Mouse (Mus musculus): Measurements from ENCODE around the gene Prr11. TPM values are rescaled to one million over a fixed set of nuclear protein-coding genes. Genes with fewer than 3 reads are reported as not detected.
"Not testable (repeated sequence)": the region's sequence is repeated elsewhere in the genome, so short reads cannot be mapped to it uniquely, and the experiment has no call there.

The Prr11 gene
- polyA plus RNA-seq, 1 experiment from 2014 or later, result 12.3 TPM

GRCm38 (mm10) chr11:87087142-87087541, 21.4 kb downstream of the Prr11 start:
- peaks cover 51% of the 10 kb centered on the region for H3K36me3 ChIP-seq

GRCm38 (mm10) chr11:87086290-87086984, 22.1 kb downstream of the Prr11 start, which contains the start of gene Smg8:
TSS of gene Smg8 (minus strand) at chr11:87086774.
- WGBS, result under 1% methylated on average over 43 of the region's 43 CpGs
- peak within 1 kb of the TSS; percentile 81 for H3K27ac ChIP-seq

More at GRCm38 (mm10) chr11:87087142-87087541, 21.4 kb downstream of the Prr11 start:
- H3K9ac ChIP-seq, result peak overlapping the region; percentile 92; the same call in 1 of the 2 replicates
- peak overlapping the region; percentile 84 for H3K4me2 ChIP-seq
- H3K9me3 ChIP-seq (replicated peaks), result no peaks in the 10 kb centered on the region
- H3K27me3 ChIP-seq, result no peaks in the 10 kb centered on the region
- no peak for ATAC-seq (replicated peaks; ENCODE audit: low FRiP score)
- H3K4me1 ChIP-seq, result peaks cover 33% of the 10 kb centered on the region
- H3K27ac ChIP-seq, result no peak overlapping the region
- H3K4me3 ChIP-seq (replicated peaks), result peak overlapping the region; percentile 98
- WGBS, result 63% methylated on average over 2 of the region's 2 CpGs

GRCm38 (mm10) chr11:87085461-87085860, 23.0 kb downstream of the Prr11 start:
- no peak overlapping the region for H3K9ac ChIP-seq
- peaks cover 33% of the 10 kb centered on the region for H3K4me1 ChIP-seq
- H3K4me2 ChIP-seq, result peak overlapping the region; percentile 84
- peak overlapping the region; percentile 98 for H3K4me3 ChIP-seq (replicated peaks)
- no peaks in the 10 kb centered on the region for H3K9me3 ChIP-seq (replicated peaks)
- H3K27ac ChIP-seq, result no peak overlapping the region
- ATAC-seq (replicated peaks; ENCODE audit: low FRiP score), result no peak
- no peaks in the 10 kb centered on the region for H3K27me3 ChIP-seq
- H3K36me3 ChIP-seq, result peaks cover 51% of the 10 kb centered on the region
- 86% methylated on average over 13 of the region's 13 CpGs for WGBS

More at GRCm38 (mm10) chr11:87086290-87086984, 22.1 kb downstream of the Prr11 start, which contains the start of gene Smg8:
- peak within 1 kb of the TSS; percentile 98 for H3K4me3 ChIP-seq (replicated peaks)
- H3K4me2 ChIP-seq, result peak within 1 kb of the TSS; percentile 84
- H3K9me3 ChIP-seq (replicated peaks), result no peaks in the 10 kb centered on the region
- ATAC-seq (replicated peaks; ENCODE audit: low FRiP score), result peak; percentile 91
- peaks cover 51% of the 10 kb centered on the region for H3K36me3 ChIP-seq
- H3K9ac ChIP-seq, result peak within 1 kb of the TSS; percentile 92
- no peaks in the 10 kb centered on the region for H3K27me3 ChIP-seq
- H3K4me1 ChIP-seq, result peaks cover 33% of the 10 kb centered on the region

- Histone ChIP-seq H3K27me3 (no peaks in the 10 kb centered on the region), H3K9me3 (replicated peaks) (no peaks in the 10 kb centered on the region), H3K4me1 (peaks cover 33% of the 10 kb centered on the region), H3K27ac (no peak overlapping the region), H3K9ac (no peak overlapping the region), H3K4me3 (replicated peaks) (no peak overlapping the region), H3K36me3 (peaks cover 58% of the 10 kb centered on the region), H3K4me2 (no peak overlapping the region)
- ATAC-seq (replicated peaks; ENCODE audit: low FRiP score), result no peak
- 73% methylated on average over 1 of the region's 1 CpGs for WGBS
Observed at GRCm38 (mm10) chr11:87083712-87084111, 24.8 kb downstream of the Prr11 start.

GRCm38 (mm10) chr11:87073866-87074440, 34.6 kb downstream of the Prr11 start, which contains the start of gene Gdpd1:
TSS of gene Gdpd1 (minus strand) at chr11:87074062.
- Histone ChIP-seq H3K9ac (peak within 1 kb of the TSS; percentile 62), H3K4me3 (replicated peaks) (peak within 1 kb of the TSS; percentile 59), H3K4me1 (peaks cover 14% of the 10 kb centered on the region), H3K27ac (peak within 1 kb of the TSS; percentile 63), H3K4me2 (peak within 1 kb of the TSS; percentile 88), H3K36me3 (peaks cover 31% of the 10 kb centered on the region), H3K27me3 (no peaks in the 10 kb centered on the region), H3K9me3 (replicated peaks) (no peaks in the 10 kb centered on the region)
- under 1% methylated on average over 43 of the region's 43 CpGs for WGBS
- ATAC-seq (replicated peaks; ENCODE audit: low FRiP score), result peak; percentile 94

- Histone ChIP-seq H3K27ac (peak overlapping the region; percentile 63), H3K36me3 (peaks cover 25% of the 10 kb centered on the region), H3K4me1 (peaks cover 14% of the 10 kb centered on the region), H3K4me2 (peak overlapping the region; percentile 88), H3K27me3 (no peaks in the 10 kb centered on the region), H3K9ac (peak overlapping the region; percentile 62), H3K9me3 (replicated peaks) (no peaks in the 10 kb centered on the region), H3K4me3 (replicated peaks) (peak overlapping the region; percentile 59)
- peak; percentile 81 for ATAC-seq (replicated peaks; ENCODE audit: low FRiP score)
- WGBS, result 1% methylated on average over 24 of the region's 24 CpGs
Observed at GRCm38 (mm10) chr11:87073343-87073865, 35.1 kb downstream of the Prr11 start.

- Histone ChIP-seq H3K36me3 (0 out of 2 replicates have a peak, but pooled peaks cover 8% of the 10 kb centered on the region), H3K27ac (no peak overlapping the region), H3K4me2 (no peak overlapping the region), H3K9ac (no peak overlapping the region), H3K9me3 (replicated peaks) (no peaks in the 10 kb centered on the region), H3K27me3 (no peaks in the 10 kb centered on the region), H3K4me1 (no peaks in the 10 kb centered on the region), H3K4me3 (replicated peaks) (no peak overlapping the region)
- no peak for ATAC-seq (replicated peaks; ENCODE audit: low FRiP score)
- WGBS, result 79% methylated on average over 3 of the region's 3 CpGs
Observed at GRCm38 (mm10) chr11:87062087-87062486, 46.4 kb downstream of the Prr11 start.

- 97% methylated on average over 2 of the region's 2 CpGs for WGBS
- peaks cover 20% of the 10 kb centered on the region for H3K36me3 ChIP-seq
- H3K27ac ChIP-seq, result no peak overlapping the region
- no peak overlapping the region for H3K4me3 ChIP-seq (replicated peaks)
- no peak overlapping the region for H3K9ac ChIP-seq
- no peak overlapping the region for H3K4me2 ChIP-seq
- no peaks in the 10 kb centered on the region for H3K27me3 ChIP-seq
- ATAC-seq (replicated peaks; ENCODE audit: low FRiP score), result no peak
- no peaks in the 10 kb centered on the region for H3K4me1 ChIP-seq
- no peaks in the 10 kb centered on the region for H3K9me3 ChIP-seq (replicated peaks)
Observed at GRCm38 (mm10) chr11:87060410-87060809, 48.1 kb downstream of the Prr11 start.

- Histone ChIP-seq H3K9ac (no peak overlapping the region), H3K4me3 (replicated peaks) (no peak overlapping the region), H3K27me3 (no peaks in the 10 kb centered on the region), H3K27ac (no peak overlapping the region), H3K36me3 (peaks cover 29% of the 10 kb centered on the region), H3K4me1 (no peaks in the 10 kb centered on the region), H3K4me2 (no peak overlapping the region), H3K9me3 (replicated peaks) (no peaks in the 10 kb centered on the region)
- no peak for ATAC-seq (replicated peaks; ENCODE audit: low FRiP score)
- WGBS, result 78% methylated on average over 6 of the region's 6 CpGs
Observed at GRCm38 (mm10) chr11:87056286-87056685, 52.2 kb downstream of the Prr11 start.

GRCm38 (mm10) chr11:87048900-87049299, 59.6 kb downstream of the Prr11 start:
- H3K27ac ChIP-seq; H3K4me3 ChIP-seq (replicated peaks); H3K9me3 ChIP-seq (replicated peaks); H3K4me2 ChIP-seq; ATAC-seq (replicated peaks; ENCODE audit: low FRiP score); H3K4me1 ChIP-seq; H3K9ac ChIP-seq; H3K27me3 ChIP-seq: not testable (repeated sequence)
- 91% methylated on average over 7 of the region's 7 CpGs for WGBS
- H3K36me3 ChIP-seq, result peaks cover 18% of the 10 kb centered on the region

- H3K4me2 ChIP-seq, result no peak overlapping the region
- no peaks in the 10 kb centered on the region for H3K4me1 ChIP-seq
- WGBS, result 81% methylated on average over 5 of the region's 5 CpGs
- H3K9me3 ChIP-seq (replicated peaks), result no peaks in the 10 kb centered on the region
- no peak overlapping the region for H3K9ac ChIP-seq
- H3K36me3 ChIP-seq, result peaks cover 14% of the 10 kb centered on the region
- no peaks in the 10 kb centered on the region for H3K27me3 ChIP-seq
- no peak overlapping the region for H3K27ac ChIP-seq
- ATAC-seq (replicated peaks; ENCODE audit: low FRiP score), result no peak
- no peak overlapping the region for H3K4me3 ChIP-seq (replicated peaks)
Observed at GRCm38 (mm10) chr11:87046968-87047367, 61.5 kb downstream of the Prr11 start.

GRCm38 (mm10) chr11:87043052-87043451, 65.5 kb downstream of the Prr11 start:
- Histone ChIP-seq H3K36me3 (peaks cover 22% of the 10 kb centered on the region), H3K9ac (no peak overlapping the region), H3K4me1 (no peaks in the 10 kb centered on the region), H3K9me3 (replicated peaks) (no peaks in the 10 kb centered on the region), H3K27me3 (no peaks in the 10 kb centered on the region), H3K27ac (no peak overlapping the region), H3K4me2 (no peak overlapping the region), H3K4me3 (replicated peaks) (no peak overlapping the region)
- 79% methylated on average over 3 of the region's 3 CpGs for WGBS
- no peak for ATAC-seq (replicated peaks; ENCODE audit: low FRiP score)

Data from kidney, embryonic 15.5 days (tissue).